Mouse (Mus musculus) erythroblast, embryonic 14.5 days (primary cell): ENCODE data around the gene B3gat2.

ENCODE experiments used
- GATA1 ChIP-seq: IDR thresholded peaks from 2 replicates; pipeline ENCODE4 v1.6.1; 2012; ENCODE audit warnings: low read length, inconsistent platforms, mixed read lengths
- TAL1 ChIP-seq: IDR thresholded peaks from 3 replicates; pipeline ENCODE4 v1.6.1; 2012; ENCODE audit warnings: low read length, inconsistent platforms, mixed read lengths

GRCm38 (mm10) chr1:23872194-23872593 lies 110.6 kb downstream of the B3gat2 start:
- TF ChIP-seq GATA1: no peak
- no peak for TF ChIP-seq TAL1
